Mouse (Mus musculus) spleen, adult 12 weeks (tissue): Measurements from ENCODE around the gene Cps1.

Experiments
- DNase-seq: peaks from one replicate; pipeline ENCODE4 v3.0.0; 2022; ENCODE audit warnings: low spot score

Gene Cps1

DNA sequence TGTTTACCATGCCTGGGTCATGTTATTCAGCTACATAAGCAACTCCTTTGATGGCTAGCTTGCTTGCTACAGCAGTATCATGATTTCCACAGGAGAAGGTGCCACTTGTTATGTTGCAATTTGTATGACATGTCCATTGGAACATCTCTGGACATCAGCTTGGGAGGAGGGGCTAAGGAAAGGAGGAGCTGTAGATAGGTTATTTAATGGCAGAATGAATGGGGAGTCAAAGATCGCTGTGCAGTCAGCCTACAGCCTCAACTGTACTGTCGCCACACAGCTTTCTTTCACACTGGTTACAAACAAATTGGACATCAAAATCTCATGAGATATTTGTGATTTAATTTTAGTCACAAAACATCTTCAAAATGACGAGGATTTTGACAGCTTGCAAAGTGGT is at the start of gene Cps1:
Cps1 (plus strand) TSS at position 230 of the 400 bp plus-strand sequence.
- no peak for DNase-seq

DNA sequence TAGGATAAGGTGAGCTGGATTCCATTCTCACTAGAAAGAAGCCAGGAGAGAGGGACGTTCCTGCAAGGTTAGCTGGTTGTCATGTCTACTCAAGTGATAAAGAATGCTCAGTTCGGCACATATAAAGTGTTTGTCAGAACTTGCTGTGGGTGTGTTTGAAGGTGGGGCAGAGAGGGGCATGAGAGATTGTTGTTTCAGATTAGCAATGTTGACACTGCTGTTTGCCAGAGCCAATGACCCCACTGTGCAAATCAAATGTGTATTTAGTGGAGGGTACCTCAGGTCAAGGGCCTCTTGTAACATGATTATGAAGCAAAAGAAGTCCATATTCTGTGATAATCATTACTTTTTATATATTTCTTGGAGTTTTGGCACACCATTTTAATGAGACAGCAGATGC is 45.1 kb upstream of the Cps1 start:
- no peak for DNase-seq

DNA sequence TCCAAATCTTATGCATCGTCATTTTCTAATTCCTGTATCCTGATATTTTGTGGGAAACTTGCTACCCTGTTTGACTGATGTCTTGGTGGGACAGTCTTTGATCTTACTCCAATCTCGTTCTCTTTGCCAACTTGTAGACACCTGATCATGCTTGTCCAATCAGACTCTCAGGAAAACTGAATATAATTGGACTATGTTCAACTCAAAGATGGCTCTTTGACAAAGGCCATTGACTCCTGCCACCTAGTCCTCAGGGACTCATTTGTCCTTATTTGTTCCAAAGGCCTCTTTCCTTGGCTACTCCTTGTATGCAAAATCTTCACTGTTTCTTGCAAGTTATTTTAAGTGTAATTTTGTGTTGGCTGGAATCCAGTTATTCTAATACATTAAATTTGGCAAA is 44.2 kb upstream of the Cps1 start:
- no peak for DNase-seq

DNA sequence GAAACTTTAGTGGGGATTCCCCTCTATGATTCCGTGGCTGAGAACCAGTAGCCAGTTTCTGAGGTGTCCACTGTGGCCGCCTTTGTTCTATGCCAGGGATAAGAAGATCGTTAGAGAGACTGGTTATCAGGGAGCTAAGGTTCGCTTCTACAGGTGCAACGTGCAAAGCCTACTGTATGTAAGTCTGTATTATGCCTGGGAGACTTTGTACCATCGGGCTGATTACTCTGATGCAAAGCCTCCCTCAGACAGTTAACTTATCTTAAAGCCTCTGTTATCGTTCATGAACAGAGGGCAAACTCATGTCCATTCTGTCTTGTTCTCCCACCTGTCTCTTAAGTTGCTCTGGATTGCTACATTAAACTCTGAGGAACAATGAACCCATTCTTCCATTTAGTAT is 43.7 kb upstream of the Cps1 start:
- DNase-seq = no peak

DNA sequence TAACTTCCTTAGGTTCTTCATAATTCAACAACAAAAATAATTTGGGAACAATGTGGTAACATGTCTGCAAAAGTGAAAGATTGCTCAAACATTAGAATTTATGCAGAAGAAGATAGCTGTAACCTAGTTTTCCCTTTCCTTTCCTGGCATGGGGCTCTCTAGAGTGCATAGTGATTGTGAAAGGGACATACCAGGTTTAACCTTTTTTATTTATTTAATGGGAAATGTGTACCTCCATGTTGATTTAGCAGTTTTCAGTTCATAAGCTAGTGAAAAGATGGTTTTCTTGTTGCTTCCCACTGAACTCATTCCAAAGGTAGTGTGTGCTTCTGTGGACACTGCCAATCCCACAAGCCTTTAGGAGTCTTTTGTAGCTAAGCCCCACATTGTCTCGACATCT is 30.4 kb upstream of the Cps1 start:
- DNase-seq = no peak

DNA sequence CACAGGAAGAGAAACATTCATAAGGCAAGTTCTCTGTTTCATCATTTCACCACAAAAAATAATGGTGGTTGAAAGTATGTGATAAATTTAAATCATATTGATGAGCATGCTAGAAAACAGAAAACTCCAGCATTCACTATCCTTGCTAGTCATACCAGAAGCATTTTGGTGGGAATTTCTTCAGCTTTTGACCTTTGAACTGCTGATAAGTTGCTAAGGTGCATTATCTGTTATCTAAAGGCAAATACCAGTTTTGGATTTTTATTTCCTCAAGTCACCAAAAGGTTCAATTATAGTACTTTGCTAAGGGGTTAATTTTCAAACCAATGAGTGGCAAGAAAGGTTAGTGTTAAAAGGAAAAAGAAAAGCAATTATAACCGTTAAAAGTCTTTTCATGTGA is 23.6 kb upstream of the Cps1 start:
- no peak for DNase-seq

DNA sequence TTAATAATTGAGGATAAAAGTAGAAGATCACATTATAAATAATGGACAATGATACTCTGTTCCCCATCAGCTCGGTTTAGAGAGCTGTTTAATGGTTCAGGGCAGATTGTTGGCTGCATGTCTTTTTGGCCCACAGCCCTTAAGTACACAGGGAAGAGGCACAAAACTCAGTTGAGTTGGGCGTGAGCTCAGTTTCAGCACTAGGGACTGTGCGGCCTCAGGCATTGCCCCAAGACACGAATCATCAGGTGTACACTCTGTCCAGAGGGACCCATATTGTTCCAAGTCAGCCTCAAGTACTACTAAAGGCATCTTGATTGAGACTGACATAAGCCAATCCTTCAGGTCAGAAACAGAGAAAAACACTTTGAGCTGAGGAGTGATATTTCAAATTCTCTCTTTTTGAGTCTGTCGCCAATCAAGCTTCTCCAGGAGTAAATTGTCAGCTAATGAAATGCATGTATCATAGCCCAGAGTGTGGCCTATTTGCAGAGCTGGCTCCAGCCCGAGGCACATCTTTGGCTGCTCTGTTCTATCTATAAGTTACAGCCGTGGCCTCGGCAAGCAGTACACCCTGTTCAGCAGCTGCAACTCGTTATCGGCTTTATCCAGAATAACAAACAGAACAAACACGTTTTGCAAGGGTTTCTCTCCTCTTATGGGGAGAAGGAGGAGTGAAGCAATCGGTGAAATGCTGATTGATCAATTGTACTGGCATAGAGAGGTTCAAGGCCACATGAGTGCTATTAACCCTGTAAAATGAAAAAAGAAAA is 19.2 kb upstream of the Cps1 start:
- no peak for DNase-seq

DNA sequence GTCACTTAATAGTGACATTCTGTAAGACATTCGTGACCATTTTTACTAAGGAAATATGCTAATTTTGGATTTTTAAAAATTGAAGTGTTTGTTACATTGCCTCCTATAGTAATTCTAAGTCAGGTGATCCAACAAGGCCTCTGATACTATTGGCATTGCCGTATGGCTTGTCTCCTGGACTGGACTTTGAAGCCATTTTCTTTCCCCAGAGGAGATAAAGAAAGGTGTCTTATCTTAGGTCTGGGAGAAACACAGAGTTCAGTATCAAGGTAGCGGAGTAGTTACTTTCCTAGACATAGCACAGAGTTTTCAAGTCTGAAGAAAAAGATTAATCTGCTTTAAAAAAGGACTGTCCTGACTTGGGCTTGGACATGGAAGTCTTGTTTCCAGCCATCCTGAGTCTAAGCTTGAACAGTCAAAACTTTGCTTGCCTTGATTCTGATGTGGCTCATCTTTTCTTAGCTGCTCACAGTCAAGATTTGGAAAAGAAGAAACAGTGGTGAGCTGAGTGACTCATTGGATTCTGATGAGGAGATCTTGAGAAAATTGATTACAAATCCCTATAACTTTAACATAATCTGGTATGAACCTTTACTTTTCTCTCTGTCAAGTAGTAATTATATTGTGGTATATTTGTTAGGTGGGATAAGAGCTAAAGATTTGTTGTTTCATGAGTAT is 11.1 kb upstream of the Cps1 start:
- DNase-seq = no peak

DNA sequence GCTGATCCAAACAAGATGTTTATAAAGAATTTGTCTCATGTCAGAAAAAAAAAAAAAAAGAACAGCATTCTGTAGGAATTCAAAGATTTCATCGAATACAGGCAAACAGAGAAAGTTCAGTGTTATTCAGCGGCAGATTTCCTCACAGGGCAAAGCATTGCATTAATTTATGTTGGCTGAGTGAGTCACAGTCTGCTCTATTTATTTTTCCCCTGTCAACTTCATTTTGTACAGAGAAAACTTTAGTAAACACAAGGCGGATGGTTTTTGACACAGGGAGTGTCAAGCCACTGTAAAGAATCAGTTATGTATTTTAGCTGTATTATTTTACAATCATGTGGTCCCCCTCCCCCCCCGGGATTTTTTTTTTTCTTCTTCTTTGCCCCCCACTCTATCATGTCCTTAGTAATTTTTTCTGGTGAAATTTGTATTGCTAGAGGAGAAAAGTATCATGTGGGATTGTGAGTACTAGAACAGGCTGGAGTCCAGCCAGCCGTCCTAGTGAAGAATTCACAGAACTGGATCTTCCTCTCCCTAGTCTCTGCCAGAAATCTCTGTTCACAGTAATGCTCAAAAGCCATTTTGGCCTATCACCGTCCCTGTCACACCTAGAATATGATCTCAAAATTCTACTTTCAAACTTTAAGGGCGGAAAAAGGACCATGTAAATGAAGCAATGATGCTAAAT is 9.3 kb upstream of the Cps1 start:
- DNase-seq = no peak

DNA sequence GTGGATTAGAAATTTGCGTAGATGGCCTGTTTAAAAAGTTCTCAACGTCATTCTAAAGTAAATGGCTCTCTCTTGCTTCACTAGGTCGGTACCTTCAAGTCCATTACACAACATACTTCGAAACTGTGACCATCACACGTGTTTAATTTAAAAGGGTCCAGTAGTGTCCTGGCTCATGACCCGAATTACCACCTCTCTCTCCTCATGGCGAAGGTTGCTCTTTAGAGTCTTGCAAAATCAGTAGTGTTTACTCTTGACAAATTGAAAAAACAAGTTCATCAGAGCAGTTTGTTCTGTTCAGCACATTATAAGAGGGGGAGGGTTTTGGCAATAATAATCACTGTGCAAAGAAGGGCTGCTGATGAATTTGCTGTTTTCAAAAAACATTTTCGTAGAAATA is 6.3 kb upstream of the Cps1 start:
- DNase-seq = no peak

DNA sequence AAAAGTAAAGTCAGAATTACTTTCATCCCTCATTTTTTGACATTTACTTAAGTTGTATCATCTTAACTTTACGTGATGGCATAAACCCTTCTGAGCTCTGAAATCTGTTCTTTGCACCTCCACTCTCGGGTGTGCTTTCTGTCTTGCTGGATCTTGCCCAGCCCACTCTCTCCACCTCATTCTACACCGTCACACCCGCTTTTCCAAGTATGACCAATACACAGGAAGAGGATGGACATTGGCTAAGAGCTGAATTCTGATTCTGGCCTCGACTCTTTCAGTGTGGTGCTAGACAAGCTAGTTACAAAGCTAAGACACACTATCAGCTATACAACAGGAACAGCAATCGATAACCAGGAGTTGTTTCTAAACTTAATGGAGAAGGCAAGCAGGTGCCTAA is 5.0 kb upstream of the Cps1 start:
- no peak for DNase-seq

DNA sequence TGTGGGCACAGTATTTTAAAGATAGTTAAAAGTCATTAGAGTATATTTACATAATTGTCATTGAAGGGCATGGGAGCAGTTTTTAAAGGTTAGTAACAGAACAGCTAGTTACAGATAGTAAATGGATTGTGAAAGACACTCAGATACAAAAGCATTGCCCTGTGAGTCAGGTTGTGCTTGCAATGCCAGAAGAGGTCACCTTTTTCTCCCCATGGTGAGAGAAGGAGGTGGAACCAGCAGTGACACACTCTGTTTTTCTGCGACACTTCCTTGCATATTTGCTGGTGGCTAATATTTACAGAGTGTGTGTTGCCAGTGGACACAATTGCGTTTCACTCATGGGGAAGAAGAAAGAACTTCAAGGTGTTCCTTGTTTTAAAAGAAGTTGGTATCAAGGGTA is 2.6 kb downstream of the Cps1 start:
- no peak for DNase-seq

DNA sequence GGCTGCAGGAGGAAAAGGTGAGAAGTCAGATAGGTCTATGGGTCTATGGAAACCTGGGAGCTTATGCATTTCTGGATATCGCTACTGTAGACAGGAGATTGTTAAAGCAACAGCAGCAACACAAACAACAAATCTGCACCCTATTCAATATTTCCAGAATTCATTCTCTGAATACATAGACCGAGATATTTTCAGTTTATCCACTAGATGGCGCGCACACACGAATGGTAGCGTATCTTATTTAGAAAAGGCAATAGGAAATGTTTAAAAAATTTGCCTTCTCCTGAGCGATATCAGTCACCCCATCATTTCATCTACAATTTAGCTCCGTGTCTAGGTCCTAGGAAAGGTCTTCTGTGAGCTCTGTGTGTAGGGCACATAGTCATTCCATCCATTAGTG is 21.1 kb downstream of the Cps1 start:
- no peak for DNase-seq

DNA sequence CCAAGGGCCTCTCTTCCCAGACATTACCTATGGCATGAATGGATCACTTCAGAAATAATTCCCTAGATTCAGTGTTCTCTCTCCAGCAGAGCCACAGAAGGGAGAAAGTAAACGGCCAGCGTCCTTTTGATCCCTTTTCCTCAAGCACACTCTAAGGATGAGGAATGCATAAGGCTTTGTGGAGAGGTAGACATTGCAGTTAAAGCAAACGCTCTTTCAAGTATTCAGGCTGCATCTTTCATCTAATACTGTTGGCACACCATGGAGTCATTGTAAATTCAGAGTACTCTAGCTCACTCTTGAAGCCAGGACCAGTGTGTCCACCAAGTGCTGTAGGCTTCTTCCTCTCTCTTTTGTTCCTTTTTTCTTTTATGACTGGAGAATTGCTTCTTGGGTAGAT is 28.4 kb downstream of the Cps1 start:
- DNase-seq = no peak

DNA sequence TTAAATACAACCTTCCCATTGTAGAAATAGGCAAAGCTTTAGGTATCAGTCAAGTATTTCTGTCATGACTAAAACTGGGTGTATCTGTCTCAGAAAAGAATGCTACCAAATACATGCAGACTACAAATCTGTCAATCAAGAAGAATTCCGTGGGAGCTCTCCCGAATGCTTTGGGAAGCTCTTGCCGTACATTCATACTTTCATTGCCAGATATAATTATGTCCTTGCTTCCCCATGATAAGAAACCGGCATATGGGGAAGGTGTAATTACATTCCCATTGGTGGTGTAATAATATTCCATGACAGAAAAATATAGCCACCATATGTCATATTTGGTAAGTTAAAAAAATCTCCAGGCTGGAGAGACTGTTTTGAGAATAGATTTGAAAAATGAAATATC is 44.5 kb downstream of the Cps1 start:
- DNase-seq = no peak

DNA sequence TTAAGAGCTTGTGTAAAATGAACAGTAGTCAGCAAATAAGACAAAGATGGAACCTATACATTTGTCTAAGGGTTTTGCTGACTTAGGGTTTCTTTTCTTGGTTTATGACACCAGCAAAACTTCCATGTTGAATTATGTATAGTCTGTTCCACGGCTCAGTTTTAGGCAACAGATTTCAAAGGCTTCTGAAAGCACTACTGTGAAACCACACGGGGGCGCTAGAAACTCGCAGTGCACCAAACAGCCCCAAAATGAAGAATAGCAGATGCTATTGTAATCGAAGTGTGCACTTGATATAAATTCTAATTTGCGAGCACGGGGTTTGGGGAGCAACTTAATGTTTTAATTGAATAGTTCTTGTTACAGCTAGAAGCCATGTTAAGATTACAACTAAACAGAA is 58.3 kb downstream of the Cps1 start:
- DNase-seq = no peak

DNA sequence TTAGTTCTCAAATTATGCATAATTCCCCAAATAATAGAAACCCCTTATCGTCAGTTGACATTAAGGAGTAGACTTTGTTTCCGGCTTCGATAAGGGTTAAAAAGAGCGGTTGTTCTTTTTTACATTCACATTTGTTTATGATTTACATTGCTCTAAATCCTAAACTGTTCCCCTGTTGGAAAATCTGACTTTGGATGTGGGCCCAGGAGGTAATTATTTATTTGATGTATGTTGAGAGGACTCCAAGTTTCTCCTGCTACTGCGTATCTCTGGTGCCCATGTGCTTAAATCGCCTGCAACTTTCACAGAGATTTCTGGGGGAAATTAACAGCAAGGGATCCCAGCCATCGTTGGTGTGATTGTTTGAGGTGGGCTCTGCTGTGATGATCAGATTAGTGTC is 59.4 kb downstream of the Cps1 start:
- DNase-seq = no peak

DNA sequence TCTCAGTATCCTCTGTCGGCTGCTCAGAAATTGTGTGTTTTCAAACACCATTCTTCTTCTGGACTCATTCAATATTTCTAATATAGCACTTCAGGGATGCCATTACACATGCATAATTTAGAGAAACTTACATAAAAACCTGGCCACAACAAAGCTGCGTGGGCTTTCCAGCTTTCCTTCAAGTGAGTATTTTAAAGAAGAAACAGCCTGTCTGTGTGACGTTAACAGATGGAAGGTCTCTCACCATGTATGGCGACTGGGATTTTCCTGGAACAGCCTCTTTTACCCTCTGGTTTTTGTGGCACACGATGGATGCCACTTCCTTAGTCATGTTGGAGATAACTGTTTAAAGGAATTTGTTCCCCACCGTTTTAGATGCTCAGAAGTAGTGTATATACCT is 60.7 kb downstream of the Cps1 start:
- DNase-seq = no peak

DNA sequence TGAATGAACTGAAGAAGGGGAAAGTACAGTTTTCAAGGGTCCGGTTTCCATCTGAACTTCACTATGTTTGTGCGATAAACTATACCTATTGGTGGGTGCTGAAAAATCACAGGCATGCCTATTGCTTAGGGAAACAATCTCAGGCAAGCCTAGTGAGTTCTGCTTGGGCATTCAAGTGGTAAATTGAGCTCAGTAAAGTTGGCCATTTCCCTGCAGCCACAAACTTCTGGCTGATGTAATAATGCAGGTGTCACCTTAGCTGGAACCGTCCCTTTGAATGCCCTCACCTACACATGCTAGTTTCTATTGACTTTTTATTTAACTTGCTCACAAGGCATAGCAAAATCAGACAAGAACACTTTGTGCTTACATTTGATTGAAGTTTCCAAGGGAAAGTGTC is 61.3 kb downstream of the Cps1 start:
- DNase-seq = no peak

DNA sequence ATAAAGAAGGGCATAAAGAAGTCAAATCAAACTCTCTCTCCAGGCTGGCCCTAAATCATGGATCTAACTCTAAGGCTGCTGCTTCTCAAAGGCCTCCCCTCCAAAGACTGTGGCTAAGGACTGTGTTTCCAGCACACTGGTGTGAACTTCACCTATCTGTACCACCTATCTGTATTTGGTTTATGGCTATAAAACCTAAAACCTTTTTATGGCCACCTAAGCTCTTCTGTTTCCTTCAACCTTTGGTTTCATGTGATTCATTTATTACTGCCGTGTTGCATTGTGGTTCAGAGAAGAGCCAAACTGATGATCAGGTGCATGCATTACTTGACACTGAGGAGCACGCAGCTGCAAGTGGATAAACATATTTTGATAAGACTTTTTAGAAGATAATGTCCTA is 74.5 kb downstream of the Cps1 start:
- no peak for DNase-seq

DNA sequence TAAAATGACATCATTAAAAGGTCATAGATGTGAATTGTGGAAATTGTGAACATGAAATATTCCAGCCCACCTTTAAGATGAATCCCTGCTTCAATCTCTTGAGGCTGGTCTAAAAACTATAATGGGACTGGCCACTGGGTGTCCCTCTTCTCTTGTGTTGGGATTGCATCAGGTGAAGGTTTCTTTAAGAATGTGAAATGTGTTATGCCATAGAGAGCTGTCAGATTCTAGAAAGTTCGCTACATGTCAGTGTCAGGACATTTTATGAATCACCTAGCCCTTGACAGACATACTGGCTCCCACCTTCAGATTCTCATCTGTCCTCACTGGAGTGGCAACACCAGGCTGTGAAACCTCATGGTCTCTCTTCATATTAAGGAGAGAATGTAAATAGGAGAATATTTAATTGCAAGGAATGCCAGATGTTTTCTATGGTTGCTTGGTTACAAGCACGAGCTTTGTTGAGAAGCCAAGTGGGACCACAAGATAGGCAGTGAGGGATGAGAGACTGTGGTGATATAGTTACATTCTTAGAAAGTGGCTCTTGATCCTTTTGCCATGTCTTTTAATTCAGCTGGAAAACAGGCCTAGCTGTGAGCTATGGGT is 95.6 kb downstream of the Cps1 start:
- DNase-seq = no peak

DNA sequence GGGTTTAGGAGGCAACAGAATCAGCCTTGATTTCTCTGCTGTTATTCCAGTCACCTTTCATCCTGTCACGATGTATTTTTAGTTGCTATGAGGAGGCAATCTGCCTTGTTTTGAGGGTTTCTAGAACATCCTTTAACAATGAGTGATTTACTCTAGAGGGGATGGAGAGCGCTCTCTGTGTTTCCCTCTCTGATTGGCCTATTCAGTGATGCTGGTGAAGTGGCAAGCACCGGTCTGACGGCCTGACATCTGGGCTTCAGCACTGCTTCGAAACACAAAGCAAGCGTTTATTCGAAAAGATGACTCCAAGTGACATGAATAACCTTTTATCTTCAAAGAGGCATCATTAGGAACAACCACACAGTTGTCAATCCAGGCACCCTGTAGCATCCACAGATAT is 100.8 kb downstream of the Cps1 start:
- DNase-seq = no peak

DNA sequence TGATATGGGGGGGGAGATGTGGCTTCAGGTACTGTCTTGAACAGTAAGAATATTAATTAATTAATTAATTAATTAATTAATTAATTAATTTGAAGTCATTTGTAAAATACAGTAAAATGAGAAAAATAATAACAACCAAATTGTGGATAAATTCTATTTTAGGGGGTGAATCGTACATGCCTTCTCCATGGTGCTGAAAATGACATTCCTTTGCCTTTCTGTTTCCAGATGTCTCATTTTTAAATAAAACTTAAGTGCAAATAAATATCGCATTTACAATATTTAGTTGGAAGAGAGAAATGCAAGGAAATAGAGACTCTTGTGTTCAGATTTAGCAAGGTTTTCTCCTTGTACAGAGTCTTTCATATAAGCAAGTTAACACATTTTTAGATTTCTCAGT is 112.0 kb downstream of the Cps1 start:
- DNase-seq = no peak
